In the genomic region with DNA sequence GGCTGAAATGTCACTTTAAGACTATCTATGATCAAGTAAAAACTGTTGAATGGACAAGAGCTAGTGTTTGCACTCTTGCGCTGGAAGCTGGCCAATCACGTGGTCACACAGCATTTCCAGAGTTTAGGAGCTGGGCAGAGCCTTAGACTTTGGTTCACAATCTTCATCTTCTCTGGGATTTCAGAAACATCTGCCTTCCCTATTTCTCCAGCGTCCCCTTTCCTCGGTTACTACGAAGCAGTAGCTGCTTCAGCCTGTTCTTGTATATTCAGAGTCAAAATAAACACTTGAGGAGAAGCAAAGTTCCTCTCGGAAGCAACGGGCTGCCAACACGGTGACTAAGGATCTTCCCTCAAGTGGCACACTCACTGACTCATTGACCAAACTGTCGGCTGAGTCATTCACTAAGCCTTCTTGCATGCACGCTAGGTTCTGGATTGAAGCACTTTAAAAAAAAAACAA, we compare ENCODE assay signal across 9 mouse cellular contexts. TPM values are rescaled to one million over a fixed set of nuclear protein-coding genes. Genes with fewer than 3 reads are reported as not detected.
DNase-seq lines count a peak whose midpoint lies in the region; ATAC-seq and TF ChIP-seq lines count a peak whose summit lies in the region.
"Had no signal": no experiment of that assay in that cellular context is flagged by ENCODE, and none has a peak within 500 bp of the region (broad histone marks: within the 10 kb centered on the region; RNA-seq: fewer than 3 reads in every experiment).

No protein-coding gene starts in this region.

- H3K4me3 ChIP-seq in gastrocnemius, adult 2 months = peak overlapping the region; percentile 43
- H3K4me3 ChIP-seq in intestine, embryonic 14.5 days (ENCODE audit: low read depth, low read length) = no peak overlapping the region
- H3K4me3 ChIP-seq in liver, postnatal 0 days (ENCODE audit: low read depth, low read length) = peak overlapping the region; percentile 13; the same call in 1 of the 2 replicates
- H3K4me3 ChIP-seq in hindbrain, embryonic 10.5 days = no peak overlapping the region
- H3K4me3 ChIP-seq in hindbrain, embryonic 14.5 days (replicated peaks; ENCODE audit: low read length) = no peak overlapping the region
- H3K4me3 ChIP-seq: erythroblast, embryonic 14.5 days had no signal

- no peaks in the 10 kb centered on the region; the same call in none of the 2 replicates for H3K4me1 ChIP-seq in intestine, embryonic 14.5 days (replicated peaks; ENCODE audit: control insufficient read depth, insufficient read depth, low read length)
- H3K4me1 ChIP-seq in liver, postnatal 0 days (ENCODE audit: insufficient read depth) = peaks cover 12% of the 10 kb centered on the region
- H3K4me1 ChIP-seq in hindbrain, embryonic 10.5 days (replicated peaks) = no peaks in the 10 kb centered on the region
- H3K4me1 ChIP-seq in hindbrain, embryonic 14.5 days (replicated peaks; ENCODE audit: control insufficient read depth, insufficient read depth, low read length) = peaks cover 3% of the 10 kb centered on the region; the same call in 1 of the 2 replicates

- intact Hi-C loops in gastrocnemius, adult 2 months (cut with DNase I) = no loop called here

- no peaks in the 10 kb centered on the region for H3K27me3 ChIP-seq in intestine, embryonic 14.5 days (replicated peaks; ENCODE audit: control insufficient read depth, insufficient read depth, low read length)
- H3K27me3 ChIP-seq in liver, postnatal 0 days (ENCODE audit: insufficient read depth, low read length) = no peaks in the 10 kb centered on the region
- H3K27me3 ChIP-seq in hindbrain, embryonic 10.5 days (ENCODE audit: insufficient read depth, poor library complexity, severe bottlenecking) = no peaks in the 10 kb centered on the region
- no peaks in the 10 kb centered on the region for H3K27me3 ChIP-seq in hindbrain, embryonic 14.5 days (ENCODE audit: control insufficient read depth, insufficient read depth, low read length)

- peak; percentile 34 for DNase-seq in layer of hippocampus, adult 11-12 months (ENCODE audit: low spot score)
- no peak for DNase-seq in layer of hippocampus, adult 9-10 months (ENCODE audit: low spot score)
- peak; percentile 68 for DNase-seq in gastrocnemius, adult 2 months
- DNase-seq in intestine, embryonic 14.5 days (ENCODE audit: low spot score) = peak; percentile 60
- peak; percentile 64 for DNase-seq in liver, postnatal 0 days
- DNase-seq in right cerebral cortex, adult 2 months (ENCODE audit: low spot score in 2 of 2) = peak; percentile 65 to 71
- DNase-seq in hindbrain, embryonic 10.5 days (ENCODE audit: low spot score) = no peak
- DNase-seq in hindbrain, embryonic 14.5 days (ENCODE audit: low spot score) = no peak

- peak overlapping the region; percentile 80 for H3K27ac ChIP-seq in gastrocnemius, adult 2 months
- H3K27ac ChIP-seq in intestine, embryonic 14.5 days (ENCODE audit: low read depth) = no peak overlapping the region
- H3K27ac ChIP-seq in liver, postnatal 0 days (ENCODE audit: low read depth) = peak overlapping the region; percentile 64
- no peak overlapping the region for H3K27ac ChIP-seq in hindbrain, embryonic 10.5 days
- no peak overlapping the region for H3K27ac ChIP-seq in hindbrain, embryonic 14.5 days

- 34% methylated on average over 10 of the region's 10 CpGs for WGBS in intestine, embryonic 14.5 days
- 17% methylated on average over 10 of the region's 10 CpGs for WGBS in liver, postnatal 0 days (ENCODE audit: insufficient replicate concordance)
- WGBS in hindbrain, embryonic 10.5 days = 74% methylated on average over 10 of the region's 10 CpGs
- WGBS in hindbrain, embryonic 14.5 days = 85% methylated on average over 10 of the region's 10 CpGs

- TF ChIP-seq EP300 in liver, postnatal 0 days (IDR thresholded peaks at IDR 0.05; ENCODE audit: low read depth) = no peak

- 0 out of 2 replicates have a peak overlapping the region, but pooled peaks have one; percentile 3 for H3K4me2 ChIP-seq in intestine, embryonic 14.5 days (ENCODE audit: low read length)
- peak overlapping the region; percentile 56 for H3K4me2 ChIP-seq in liver, postnatal 0 days (ENCODE audit: low read depth, low read length)
- no peak overlapping the region for H3K4me2 ChIP-seq in hindbrain, embryonic 14.5 days (replicated peaks)

- H3K9ac ChIP-seq in intestine, embryonic 14.5 days (ENCODE audit: low read length) = no peak overlapping the region
- H3K9ac ChIP-seq in liver, postnatal 0 days (replicated peaks) = no peak overlapping the region
- H3K9ac ChIP-seq in hindbrain, embryonic 14.5 days = no peak overlapping the region

- no peak for TF ChIP-seq CTCF in gastrocnemius, adult 2 months (IDR thresholded peaks at IDR 0.05)
- no peak for TF ChIP-seq CTCF in liver, postnatal 0 days (IDR thresholded peaks at IDR 0.05; ENCODE audit: low read depth)

- no peak for ATAC-seq in intestine, embryonic 14.5 days (replicated peaks; ENCODE audit: low FRiP score, low TSS enrichment, low read depth)
- ATAC-seq in liver, postnatal 0 days = peak; percentile 70
- no peak for ATAC-seq in hindbrain, embryonic 14.5 days (ENCODE audit: low FRiP score)

- H3K36me3 ChIP-seq in intestine, embryonic 14.5 days (ENCODE audit: control insufficient read depth, insufficient read depth, low read length) = no peaks in the 10 kb centered on the region
- no peaks in the 10 kb centered on the region for H3K36me3 ChIP-seq in liver, postnatal 0 days (replicated peaks; ENCODE audit: insufficient read depth, low read length)
- no peaks in the 10 kb centered on the region for H3K36me3 ChIP-seq in hindbrain, embryonic 10.5 days
- no peaks in the 10 kb centered on the region for H3K36me3 ChIP-seq in hindbrain, embryonic 14.5 days (replicated peaks; ENCODE audit: control insufficient read depth, insufficient read depth)

- H3K9me3 ChIP-seq in intestine, embryonic 14.5 days (ENCODE audit: control insufficient read depth, low read length) = no peaks in the 10 kb centered on the region
- no peaks in the 10 kb centered on the region for H3K9me3 ChIP-seq in liver, postnatal 0 days (ENCODE audit: low read length)
- no peaks in the 10 kb centered on the region for H3K9me3 ChIP-seq in hindbrain, embryonic 10.5 days
- no peaks in the 10 kb centered on the region for H3K9me3 ChIP-seq in hindbrain, embryonic 14.5 days (ENCODE audit: control insufficient read depth, low read length)

RNA-seq across cellular contexts. Expression of a gene that starts 8.9 kb away (rescaled TPM):
- under 1 TPM; 0.26 to 0.70 TPM for total RNA-seq in gastrocnemius, adult 2 months (2021)
- 35.2 and 37.8 TPM in 2 replicates for polyA plus RNA-seq in intestine, embryonic 14.5 days (2014; fragmentation: Nextera tagmentation; extraction: Ambion mirVana)
- 15.7 and 18.1 TPM in 2 replicates for polyA plus RNA-seq in liver, postnatal 0 days (2015; fragmentation: Nextera tagmentation; extraction: Ambion mirVana)
- polyA plus RNA-seq in hindbrain, embryonic 10.5 days (2016; fragmentation: Nextera tagmentation; extraction: Ambion mirVana) = 41.7 and 47.0 TPM in 2 replicates
- polyA plus RNA-seq in hindbrain, embryonic 14.5 days (2014; fragmentation: Nextera tagmentation; extraction: Ambion mirVana) = 78.3 and 83.8 TPM in 2 replicates

Comparison
In these comparisons a context has a peak if more than half of its experiments do, and no peak if none do; other contexts are left out.
1. DNase-seq: peak in layer of hippocampus, adult 11-12 months (single experiment), gastrocnemius, adult 2 months (single experiment), intestine, embryonic 14.5 days (single experiment), liver, postnatal 0 days (single experiment) and right cerebral cortex, adult 2 months (2 of 2); none in layer of hippocampus, adult 9-10 months (single experiment), hindbrain, embryonic 10.5 days (single experiment) and hindbrain, embryonic 14.5 days (single experiment).
2. H3K27ac ChIP-seq: peak in gastrocnemius, adult 2 months (single experiment) and liver, postnatal 0 days (single experiment); none in intestine, embryonic 14.5 days (single experiment), hindbrain, embryonic 10.5 days (single experiment) and hindbrain, embryonic 14.5 days (single experiment).
3. H3K4me3 ChIP-seq: peak in gastrocnemius, adult 2 months (single experiment) and liver, postnatal 0 days (single experiment); none in intestine, embryonic 14.5 days (single experiment), hindbrain, embryonic 10.5 days (single experiment) and hindbrain, embryonic 14.5 days (single experiment).